Mouse (Mus musculus) heart, postnatal 0 days (tissue): ENCODE data around the gene Zfp710.

ENCODE experiments used
- CTCF ChIP-seq: IDR thresholded peaks from 2 replicates; pipeline ENCODE4 v1.5.1; 2016; ENCODE audit warnings: antibody characterized with exemption, control low read depth, low read depth
- EP300 ChIP-seq: IDR thresholded peaks from 2 replicates; pipeline ENCODE4 v1.6.1; 2016; ENCODE audit warnings: antibody characterized with exemption, low read depth

DNA sequence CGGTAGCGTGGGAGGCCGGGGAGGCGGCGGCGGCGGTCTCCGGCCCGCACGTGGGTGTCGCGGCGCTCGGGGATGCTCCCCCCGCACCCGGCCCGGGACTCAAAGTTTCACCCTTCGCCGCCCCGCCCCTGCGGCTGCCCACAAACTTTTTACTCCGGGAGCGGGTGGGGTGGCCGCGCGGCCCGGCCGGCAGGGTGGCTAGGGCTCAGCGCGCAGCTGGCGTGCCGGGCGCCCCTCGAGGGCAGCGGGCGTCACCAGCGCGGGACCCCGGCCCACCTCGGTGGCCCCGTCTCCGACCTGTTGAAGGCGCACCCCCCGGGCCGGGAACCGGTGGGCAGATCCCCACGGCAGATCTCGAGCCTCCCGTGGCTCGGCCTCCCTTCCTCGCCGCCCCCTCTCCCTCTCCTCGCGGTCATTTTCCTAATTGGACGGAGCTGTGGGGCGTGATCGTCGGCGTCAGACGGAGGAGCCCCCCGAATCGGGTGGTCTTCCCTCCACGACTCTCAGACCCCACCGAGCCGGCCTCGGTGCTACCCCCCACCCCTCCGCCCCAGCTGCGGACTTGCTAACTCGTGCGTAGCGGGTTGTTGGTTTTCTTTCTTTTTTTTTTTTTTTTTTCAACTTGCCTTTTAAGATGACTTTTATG, 2.5 kb downstream of the Zfp710 start:
- TF ChIP-seq CTCF (no peak), EP300 (no peak)
